In genomic region chr6:135206909-135207308, GRCm38 (mm10) we compare ENCODE assay signal across 25 mouse cellular contexts. TPM values are rescaled to one million over a fixed set of nuclear protein-coding genes. Genes with fewer than 3 reads are reported as not detected.
A peak's percentile ranks its signal among the peaks of the same experiment; 100 is the strongest.
DNase-seq lines count a peak whose midpoint lies in the region; ATAC-seq lines count a peak whose summit lies in the region.
"Had no signal": no experiment of that assay in that cellular context is flagged by ENCODE, and none has a peak within 500 bp of the region (broad histone marks: within the 10 kb centered on the region; RNA-seq: fewer than 3 reads in every experiment).

No protein-coding gene starts in this region.

- H3K4me3 ChIP-seq in hindbrain, embryonic 13.5 days = no peak overlapping the region
- H3K4me3 ChIP-seq in hindbrain, embryonic 14.5 days (replicated peaks; ENCODE audit: low read length) = no peak overlapping the region
- no peak overlapping the region for H3K4me3 ChIP-seq in midbrain, embryonic 16.5 days (ENCODE audit: low read depth, low read length)
- H3K4me3 ChIP-seq in midbrain, embryonic 11.5 days (ENCODE audit: low read depth, low read length) = no peak overlapping the region
- no peak overlapping the region for H3K4me3 ChIP-seq in forebrain, embryonic 14.5 days (ENCODE audit: low read depth, low read length)
- no peak overlapping the region for H3K4me3 ChIP-seq in neural tube, embryonic 15.5 days (replicated peaks)
- H3K4me3 ChIP-seq: embryonic facial prominence, embryonic 12.5 days; heart, embryonic 15.5 days; left cerebral cortex, adult 2 months; megakaryocyte, embryonic 14.5 days had no signal

- 46% methylated on average over 8 of the region's 8 CpGs for WGBS in hindbrain, embryonic 13.5 days
- WGBS in hindbrain, embryonic 14.5 days = 36% methylated on average over 8 of the region's 8 CpGs
- WGBS in midbrain, embryonic 16.5 days = 29% methylated on average over 8 of the region's 8 CpGs
- 49% methylated on average over 8 of the region's 8 CpGs for WGBS in midbrain, embryonic 11.5 days
- 20% methylated on average over 8 of the region's 8 CpGs for WGBS in forebrain, embryonic 14.5 days
- 29% methylated on average over 8 of the region's 8 CpGs for WGBS in neural tube, embryonic 15.5 days

- no peaks in the 10 kb centered on the region for H3K27me3 ChIP-seq in hindbrain, embryonic 13.5 days
- H3K27me3 ChIP-seq in hindbrain, embryonic 14.5 days (ENCODE audit: control insufficient read depth, insufficient read depth, low read length) = no peaks in the 10 kb centered on the region
- no peaks in the 10 kb centered on the region for H3K27me3 ChIP-seq in midbrain, embryonic 16.5 days (ENCODE audit: control insufficient read depth, insufficient read depth, low read depth, low read length)
- no peaks in the 10 kb centered on the region for H3K27me3 ChIP-seq in midbrain, embryonic 11.5 days (ENCODE audit: control insufficient read depth, insufficient read depth, low read length)
- H3K27me3 ChIP-seq in forebrain, embryonic 14.5 days (replicated peaks; ENCODE audit: control insufficient read depth, insufficient read depth, low read length) = no peaks in the 10 kb centered on the region
- no peaks in the 10 kb centered on the region for H3K27me3 ChIP-seq in neural tube, embryonic 15.5 days (replicated peaks)
- H3K27me3 ChIP-seq: embryonic facial prominence, embryonic 12.5 days; heart, embryonic 15.5 days; megakaryocyte, embryonic 14.5 days had no signal

- no peaks in the 10 kb centered on the region for H3K9me3 ChIP-seq in hindbrain, embryonic 13.5 days
- H3K9me3 ChIP-seq in hindbrain, embryonic 14.5 days (ENCODE audit: control insufficient read depth, low read length) = peaks cover 4% of the 10 kb centered on the region; the same call in 1 of the 2 replicates
- H3K9me3 ChIP-seq in midbrain, embryonic 16.5 days (replicated peaks; ENCODE audit: control insufficient read depth, low read length, poor library complexity, severe bottlenecking) = no peaks in the 10 kb centered on the region
- H3K9me3 ChIP-seq in midbrain, embryonic 11.5 days (ENCODE audit: control insufficient read depth, low read length) = no peaks in the 10 kb centered on the region; the same call in 1 of the 2 replicates
- no peaks in the 10 kb centered on the region for H3K9me3 ChIP-seq in forebrain, embryonic 14.5 days (replicated peaks; ENCODE audit: control insufficient read depth, low read length)
- no peaks in the 10 kb centered on the region for H3K9me3 ChIP-seq in neural tube, embryonic 15.5 days (replicated peaks)
- H3K9me3 ChIP-seq: embryonic facial prominence, embryonic 12.5 days; heart, embryonic 15.5 days; megakaryocyte, embryonic 14.5 days had no signal

- DNase-seq in hindbrain, embryonic 14.5 days (ENCODE audit: low spot score) = no peak
- DNase-seq in midbrain, embryonic 11.5 days (ENCODE audit: low spot score, missing footprints) = no peak
- peak; percentile 49 for DNase-seq in forebrain, embryonic 14.5 days (ENCODE audit: low spot score)
- DNase-seq in right cerebral cortex, adult 2 months (ENCODE audit: low spot score in 2 of 2) = no peak
- no peak for DNase-seq in kidney, adult 8-10 months
- DNase-seq: adrenal gland, postnatal 25 days; cerebellum, adult 8-10 months; gastrocnemius, postnatal 36 days; heart, postnatal 4 days; kidney, postnatal 14 days; left cerebral cortex, postnatal 4 days; lung, adult 2 months; thymus, postnatal 14 days had no signal

- ATAC-seq in hindbrain, embryonic 13.5 days (ENCODE audit: low FRiP score) = no peak
- ATAC-seq in hindbrain, embryonic 14.5 days (ENCODE audit: low FRiP score) = no peak; the same call in 1 of the 2 replicates
- ATAC-seq in midbrain, embryonic 16.5 days = no peak
- ATAC-seq in midbrain, embryonic 11.5 days (ENCODE audit: low FRiP score) = no peak
- ATAC-seq in forebrain, embryonic 14.5 days = peak; percentile 60; the same call in 1 of the 2 replicates
- no peak for ATAC-seq in neural tube, embryonic 15.5 days (ENCODE audit: low FRiP score)
- ATAC-seq: activated CD4-positive, CD25-positive, alpha-beta regulatory T cell, adult 4 months; intestine, postnatal 0 days had no signal

- no peak overlapping the region for H3K4me2 ChIP-seq in hindbrain, embryonic 13.5 days
- H3K4me2 ChIP-seq in hindbrain, embryonic 14.5 days (replicated peaks) = no peak overlapping the region
- H3K4me2 ChIP-seq in midbrain, embryonic 16.5 days (ENCODE audit: low read length) = no peak overlapping the region
- no peak overlapping the region for H3K4me2 ChIP-seq in midbrain, embryonic 11.5 days
- no peak overlapping the region for H3K4me2 ChIP-seq in forebrain, embryonic 14.5 days (ENCODE audit: low read length)
- no peak overlapping the region for H3K4me2 ChIP-seq in neural tube, embryonic 15.5 days
- H3K4me2 ChIP-seq: embryonic facial prominence, embryonic 12.5 days; heart, embryonic 15.5 days; liver, embryonic 11.5 days had no signal

- no peak overlapping the region for H3K9ac ChIP-seq in hindbrain, embryonic 13.5 days
- no peak overlapping the region for H3K9ac ChIP-seq in hindbrain, embryonic 14.5 days
- no peak overlapping the region for H3K9ac ChIP-seq in midbrain, embryonic 16.5 days (ENCODE audit: low read depth, low read length)
- no peak overlapping the region for H3K9ac ChIP-seq in midbrain, embryonic 11.5 days (ENCODE audit: low read length)
- no peak overlapping the region for H3K9ac ChIP-seq in forebrain, embryonic 14.5 days (ENCODE audit: low read length)
- H3K9ac ChIP-seq in neural tube, embryonic 15.5 days (replicated peaks) = no peak overlapping the region
- H3K9ac ChIP-seq: embryonic facial prominence, embryonic 12.5 days; heart, embryonic 15.5 days had no signal

- peaks cover 12% of the 10 kb centered on the region for H3K36me3 ChIP-seq in hindbrain, embryonic 13.5 days
- peaks cover 4% of the 10 kb centered on the region; the same call in 1 of the 2 replicates for H3K36me3 ChIP-seq in hindbrain, embryonic 14.5 days (replicated peaks; ENCODE audit: control insufficient read depth, insufficient read depth)
- H3K36me3 ChIP-seq in midbrain, embryonic 16.5 days (ENCODE audit: control insufficient read depth, insufficient read depth, low read length) = no peaks in the 10 kb centered on the region
- no peaks in the 10 kb centered on the region for H3K36me3 ChIP-seq in midbrain, embryonic 11.5 days (ENCODE audit: control insufficient read depth, insufficient read depth, low read length)
- 0 out of 2 replicates have a peak, but pooled peaks cover 10% of the 10 kb centered on the region for H3K36me3 ChIP-seq in forebrain, embryonic 14.5 days (ENCODE audit: control insufficient read depth, insufficient read depth, low read length)
- H3K36me3 ChIP-seq in neural tube, embryonic 15.5 days = peaks cover 18% of the 10 kb centered on the region
- H3K36me3 ChIP-seq: embryonic facial prominence, embryonic 12.5 days; heart, embryonic 15.5 days had no signal

- no peaks in the 10 kb centered on the region; the same call in none of the 2 replicates for H3K4me1 ChIP-seq in hindbrain, embryonic 13.5 days (replicated peaks)
- no peaks in the 10 kb centered on the region for H3K4me1 ChIP-seq in hindbrain, embryonic 14.5 days (replicated peaks; ENCODE audit: control insufficient read depth, insufficient read depth, low read length)
- no peaks in the 10 kb centered on the region for H3K4me1 ChIP-seq in midbrain, embryonic 16.5 days (ENCODE audit: control insufficient read depth, insufficient read depth, low read length)
- no peaks in the 10 kb centered on the region for H3K4me1 ChIP-seq in midbrain, embryonic 11.5 days (ENCODE audit: control insufficient read depth, insufficient read depth, low read length)
- H3K4me1 ChIP-seq in forebrain, embryonic 14.5 days (ENCODE audit: control insufficient read depth, insufficient read depth, low read length) = no peaks in the 10 kb centered on the region
- H3K4me1 ChIP-seq in neural tube, embryonic 15.5 days = peaks cover 3% of the 10 kb centered on the region; the same call in 1 of the 2 replicates
- H3K4me1 ChIP-seq: embryonic facial prominence, embryonic 12.5 days; heart, embryonic 15.5 days had no signal

- peak overlapping the region; percentile 52 for H3K27ac ChIP-seq in hindbrain, embryonic 13.5 days
- no peak overlapping the region; the same call in 1 of the 2 replicates for H3K27ac ChIP-seq in hindbrain, embryonic 14.5 days
- H3K27ac ChIP-seq in midbrain, embryonic 16.5 days (ENCODE audit: low read length) = peak overlapping the region; percentile 23; the same call in 1 of the 2 replicates
- H3K27ac ChIP-seq in midbrain, embryonic 11.5 days (ENCODE audit: low read depth, low read length) = no peak overlapping the region
- no peak overlapping the region for H3K27ac ChIP-seq in forebrain, embryonic 14.5 days (ENCODE audit: low read depth, low read length)
- 0 out of 2 replicates have a peak overlapping the region, but pooled peaks have one; percentile 13 for H3K27ac ChIP-seq in neural tube, embryonic 15.5 days (replicated peaks)
- H3K27ac ChIP-seq: embryonic facial prominence, embryonic 12.5 days; heart, embryonic 15.5 days; left cerebral cortex, adult 2 months; stomach, postnatal 0 days had no signal

RNA-seq across cellular contexts. Expression of gene Hebp1, which starts 9.1 kb away (rescaled TPM):
- polyA plus RNA-seq in hindbrain, embryonic 13.5 days (2015; fragmentation: Nextera tagmentation; extraction: Ambion mirVana) = 2.9 and 4.2 TPM in 2 replicates
- 3.1 and 3.3 TPM in 2 replicates for polyA plus RNA-seq in hindbrain, embryonic 14.5 days (2014; fragmentation: Nextera tagmentation; extraction: Ambion mirVana)
- 4.6 and 5.5 TPM in 2 replicates for polyA plus RNA-seq in midbrain, embryonic 16.5 days (2015; fragmentation: Nextera tagmentation; extraction: Ambion mirVana)
- 1.8 and 2.9 TPM in 2 replicates for polyA plus RNA-seq in midbrain, embryonic 11.5 days (2014; fragmentation: Nextera tagmentation; extraction: Ambion mirVana)
- polyA plus RNA-seq in forebrain, embryonic 14.5 days (2014; fragmentation: Nextera tagmentation; extraction: Ambion mirVana) = 4.6 and 6.8 TPM in 2 replicates
- polyA plus RNA-seq in neural tube, embryonic 15.5 days (2015; fragmentation: Nextera tagmentation; extraction: Ambion mirVana) = 6.2 and 10.8 TPM in 2 replicates

RNA-seq across cellular contexts. Expression of gene Fam234b, which starts 9.1 kb away (rescaled TPM):
- 85.5 and 87.9 TPM in 2 replicates for polyA plus RNA-seq in hindbrain, embryonic 13.5 days (2015; fragmentation: Nextera tagmentation; extraction: Ambion mirVana)
- 117 and 126 TPM in 2 replicates for polyA plus RNA-seq in hindbrain, embryonic 14.5 days (2014; fragmentation: Nextera tagmentation; extraction: Ambion mirVana)
- 123 and 139 TPM in 2 replicates for polyA plus RNA-seq in midbrain, embryonic 16.5 days (2015; fragmentation: Nextera tagmentation; extraction: Ambion mirVana)
- 29.3 and 33.0 TPM in 2 replicates for polyA plus RNA-seq in midbrain, embryonic 11.5 days (2014; fragmentation: Nextera tagmentation; extraction: Ambion mirVana)
- 75.5 and 95.1 TPM in 2 replicates for polyA plus RNA-seq in forebrain, embryonic 14.5 days (2014; fragmentation: Nextera tagmentation; extraction: Ambion mirVana)
- polyA plus RNA-seq in neural tube, embryonic 15.5 days (2015; fragmentation: Nextera tagmentation; extraction: Ambion mirVana) = 99.6 and 105 TPM in 2 replicates

RNA-seq across cellular contexts. Expression of gene Gsg1, which starts 47.2 kb away (rescaled TPM):
- polyA plus RNA-seq in hindbrain, embryonic 13.5 days (2015; fragmentation: Nextera tagmentation; extraction: Ambion mirVana) = 0.19 and 0.32 TPM in 2 replicates
- polyA plus RNA-seq in hindbrain, embryonic 14.5 days (2014; fragmentation: Nextera tagmentation; extraction: Ambion mirVana) = 0.15 and 0.31 TPM in 2 replicates
- polyA plus RNA-seq in midbrain, embryonic 16.5 days (2015; fragmentation: Nextera tagmentation; extraction: Ambion mirVana) = 0.25 TPM in 2 replicates
- polyA plus RNA-seq in midbrain, embryonic 11.5 days (2014; fragmentation: Nextera tagmentation; extraction: Ambion mirVana) = 0.16 and 0.48 TPM in 2 replicates
- polyA plus RNA-seq in forebrain, embryonic 14.5 days (2014; fragmentation: Nextera tagmentation; extraction: Ambion mirVana) = 0.31 and 0.55 TPM in 2 replicates
- 0.59 TPM in 1 of 2 replicates, not detected in the other for polyA plus RNA-seq in neural tube, embryonic 15.5 days (2015; fragmentation: Nextera tagmentation; extraction: Ambion mirVana)
- polyA plus RNA-seq: activated CD4-positive, CD25-positive, alpha-beta regulatory T cell, adult 4 months; G1E had no signal

Comparison
In these comparisons a context has a peak if more than half of its experiments do, and no peak if none do; other contexts are left out.
1. H3K27ac ChIP-seq: peak in hindbrain, embryonic 13.5 days (single experiment), midbrain, embryonic 16.5 days (single experiment) and neural tube, embryonic 15.5 days (single experiment); none in hindbrain, embryonic 14.5 days (single experiment), midbrain, embryonic 11.5 days (single experiment) and forebrain, embryonic 14.5 days (single experiment).